Mouse (Mus musculus) ES-E14 (cell line): Measurements from ENCODE around the gene Chac1. TPM values are rescaled to one million over a fixed set of nuclear protein-coding genes. Genes with fewer than 3 reads are reported as not detected.

Experiments used
- DNase-seq: peaks from one replicate; pipeline ENCODE4 v3.0.0-alpha.2; 2013; ENCODE audit warnings: low read depth, low spot score
- H3K27ac ChIP-seq: 2 replicates; pipeline ENCODE4 v1.5.1; 2012; ENCODE audit warnings: low read depth, mild to moderate bottlenecking, low read length, moderate library complexity, mixed read lengths; ENCODE audit not compliant: poor library complexity, insufficient read depth, severe bottlenecking
- H3K36me3 ChIP-seq: 2 replicates; pipeline ENCODE4 v1.6.1; 2012; ENCODE audit warnings: mild to moderate bottlenecking, low read length, moderate library complexity, mixed read lengths; ENCODE audit not compliant: control insufficient read depth, poor library complexity, insufficient read depth, severe bottlenecking
- H3K4me1 ChIP-seq, 2 experiments: fragments of 150-350 bp in 1 of 2; sonication (generic) in 1 of 2; 2 replicates each; pipeline ENCODE4 v1.6.1; 2012; ENCODE audit warnings: low read length in 2 of 2, mild to moderate bottlenecking in 1 of 2, mixed read lengths in 1 of 2; ENCODE audit not compliant: control insufficient read depth in 2 of 2, insufficient read depth in 2 of 2, poor library complexity in 1 of 2
- H3K4me3 ChIP-seq, 2 experiments: fragments of 150-350 bp in 1 of 2; sonication (generic) in 1 of 2; 2 replicates each; pipeline ENCODE4 v1.5.1; 2012; ENCODE audit warnings: low read length in 2 of 2, low read depth in 1 of 2, mild to moderate bottlenecking in 1 of 2, mixed read lengths in 1 of 2; ENCODE audit not compliant: insufficient read depth in 1 of 2, poor library complexity in 1 of 2, severe bottlenecking in 1 of 2
- H3K9ac ChIP-seq: 2 replicates; pipeline ENCODE4 v1.6.1; 2012; ENCODE audit warnings: low read depth, mild to moderate bottlenecking, low read length, mixed read lengths; ENCODE audit not compliant: poor library complexity, insufficient read depth, severe bottlenecking
- H3K9me3 ChIP-seq: fragments of 150-350 bp; sonication (generic); 2 replicates; pipeline ENCODE4 v1.6.1; 2012; ENCODE audit warnings: low read depth, mild to moderate bottlenecking, low read length; ENCODE audit not compliant: control insufficient read depth, insufficient read depth
- CHD2 ChIP-seq: IDR thresholded peaks from 2 replicates; pipeline ENCODE4 v1.6.1; 2014; ENCODE audit warnings: mild to moderate bottlenecking, low read depth, low read length, inconsistent platforms
- HCFC1 ChIP-seq: IDR thresholded peaks from 2 replicates; pipeline ENCODE4 v1.6.1; 2012; ENCODE audit warnings: low read length, inconsistent platforms, borderline replicate concordance; ENCODE audit not compliant: insufficient read depth
- MAFK ChIP-seq: IDR thresholded peaks from 2 replicates; pipeline ENCODE4 v1.6.1; 2014; ENCODE audit warnings: mild to moderate bottlenecking, low read depth, low read length, inconsistent platforms; ENCODE audit not compliant: insufficient read depth
- ZC3H11A ChIP-seq: IDR thresholded peaks from 2 replicates; pipeline ENCODE4 v1.6.1; 2012; ENCODE audit warnings: low read depth, mild to moderate bottlenecking, inconsistent platforms, low read length, borderline replicate concordance
- ZNF384 ChIP-seq: IDR thresholded peaks from 2 replicates; pipeline ENCODE4 v1.6.1; 2012; ENCODE audit warnings: low read depth, low read length, inconsistent platforms
- in situ Hi-C, 2 experiments: fragments of 600-800 bp; cut with MboI; formaldehyde crosslinking; loops; one replicate each; pipeline ENCODE4 v1.15.1; 2025; ENCODE audit warnings: low sequenced_read_pairs in 2 of 2, inconsistent platforms in 1 of 2; ENCODE audit not compliant: unreplicated experiment in 2 of 2
- total RNA-seq: library from RNA; depleted of rRNA; stranded (reverse); fragments of 300-350 nt; gene quantifications from 2 replicates; pipeline ENCODE4 v1.2.3, GENCODE M21; 2012

Gene Chac1
- total RNA-seq, 1 experiment: 20.9 TPM

- DNase-seq: no peak
- H3K9ac ChIP-seq: peak overlapping the region; percentile 37; the same call in 1 of the 2 replicates
- H3K36me3 ChIP-seq: no peaks in the 10 kb centered on the region
- no peaks in the 10 kb centered on the region for H3K9me3 ChIP-seq
- in situ Hi-C loops: loop anchor here in 1 of 2 experiments (25.0 kb wide), 1 partner anchor 185 kb away; no protein-coding TSS in a partner anchor
- TF ChIP-seq ZNF384: no peak
- TF ChIP-seq ZC3H11A: no peak
- TF ChIP-seq MAFK: no peak
- TF ChIP-seq HCFC1: no peak
- no peak for TF ChIP-seq CHD2
- peaks cover 0 to 3% of the 10 kb centered on the region in 2 experiments; a peak in 1 of 4 replicates for H3K4me1 ChIP-seq
- H3K4me3 ChIP-seq: peak overlapping the region; percentile 62 to 69
- H3K27ac ChIP-seq: no peak overlapping the region
Measured at GRCm38 (mm10) chr2:119327102-119327480, 23.9 kb upstream of the Chac1 start.

DNA sequence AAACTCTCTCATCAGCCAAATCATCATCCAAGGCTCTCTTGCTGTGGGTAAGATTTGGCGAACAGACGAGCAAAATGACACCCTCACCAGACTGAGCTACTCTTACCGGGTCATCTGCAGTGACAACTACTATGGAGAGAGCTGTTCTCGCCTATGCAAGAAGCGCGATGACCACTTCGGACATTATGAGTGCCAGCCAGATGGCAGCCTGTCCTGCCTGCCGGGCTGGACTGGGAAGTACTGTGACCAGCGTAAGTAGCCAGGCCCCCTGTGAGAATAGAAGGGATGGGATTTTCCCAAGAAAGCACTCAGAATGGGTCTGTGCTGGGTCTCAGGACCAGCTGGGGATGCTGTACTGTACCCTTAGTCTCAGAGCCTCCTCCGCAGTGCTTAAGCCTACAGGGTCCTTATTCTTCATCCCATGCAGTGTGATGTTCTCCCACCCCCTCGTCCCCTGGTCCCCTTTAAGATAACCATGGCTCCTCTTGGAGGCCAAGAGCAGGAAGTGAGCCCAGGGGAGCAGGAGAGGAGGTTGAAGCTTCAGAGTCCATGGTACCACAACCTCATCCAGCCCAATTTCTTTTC lies 23.0 kb upstream of the Chac1 start:
- in situ Hi-C loops: loop anchor here in 1 of 2 experiments (25.0 kb wide), 1 partner anchor 184 kb away; no protein-coding TSS in a partner anchor
- Histone ChIP-seq H3K36me3 (no peaks in the 10 kb centered on the region), H3K9ac (no peak overlapping the region), H3K4me1 (peaks cover 0 to 3% of the 10 kb centered on the region in 2 experiments; a peak in 1 of 4 replicates), H3K4me3 (no peak overlapping the region), H3K27ac (no peak overlapping the region), H3K9me3 (no peaks in the 10 kb centered on the region)
- no peak for TF ChIP-seq MAFK
- no peak for DNase-seq

- in situ Hi-C loops: loop anchor here in 1 of 2 experiments (25.0 kb wide), 1 partner anchor 184 kb away; no protein-coding TSS in a partner anchor
- no peak overlapping the region for H3K27ac ChIP-seq
- no peaks in the 10 kb centered on the region for H3K9me3 ChIP-seq
- H3K36me3 ChIP-seq: no peaks in the 10 kb centered on the region
- no peak overlapping the region for H3K9ac ChIP-seq
- TF ChIP-seq HCFC1: no peak
- TF ChIP-seq MAFK: no peak
- no peak for TF ChIP-seq ZC3H11A
- TF ChIP-seq CHD2: no peak
- no peak overlapping the region for H3K4me3 ChIP-seq
- no peak for DNase-seq
- H3K4me1 ChIP-seq: peaks cover 0 to 3% of the 10 kb centered on the region in 2 experiments; a peak in 1 of 4 replicates
Measured at GRCm38 (mm10) chr2:119328546-119328945, 22.5 kb upstream of the Chac1 start.

GRCm38 (mm10) chr2:119329123-119329817 lies 21.8 kb upstream of the Chac1 start:
- no peak overlapping the region for H3K4me3 ChIP-seq
- H3K36me3 ChIP-seq: no peaks in the 10 kb centered on the region
- H3K9ac ChIP-seq: no peak overlapping the region
- in situ Hi-C loops: loop anchor here in 1 of 2 experiments (25.0 kb wide), 1 partner anchor 183 kb away; no protein-coding TSS in a partner anchor
- H3K4me1 ChIP-seq: peaks cover 0 to 3% of the 10 kb centered on the region in 2 experiments; a peak in 1 of 4 replicates
- DNase-seq: no peak
- H3K27ac ChIP-seq: no peak overlapping the region
- TF ChIP-seq CHD2: no peak
- no peak for TF ChIP-seq MAFK
- no peak for TF ChIP-seq ZC3H11A
- TF ChIP-seq HCFC1: no peak
- no peak for TF ChIP-seq ZNF384
- H3K9me3 ChIP-seq: no peaks in the 10 kb centered on the region
